In genomic region chr9:89238976-89239505, GRCm38 (mm10) we compare ENCODE assay signal across 26 mouse cellular contexts. TPM values are rescaled to one million over a fixed set of nuclear protein-coding genes. Genes with fewer than 3 reads are reported as not detected.
DNase-seq lines count a peak whose midpoint lies in the region; ATAC-seq and TF ChIP-seq lines count a peak whose summit lies in the region.
"Not testable (repeated sequence)": the region's sequence is repeated elsewhere in the genome, so short reads cannot be mapped to it uniquely, and the experiment has no call there.
"Had no signal": no experiment of that assay in that cellular context is flagged by ENCODE, and none has a peak within 500 bp of the region (broad histone marks: within the 10 kb centered on the region; RNA-seq: fewer than 3 reads in every experiment).

No protein-coding gene starts in this region.

- H3K27me3 ChIP-seq in cerebellum, adult 2 months (ENCODE audit: control insufficient read depth, insufficient read depth, low read length); heart, embryonic 15.5 days: not testable (repeated sequence)

- WGBS in cerebellum, adult 2 months: 44% methylated on average over 4 of the region's 5 CpGs
- 56% methylated on average over 5 of the region's 5 CpGs for WGBS in heart, embryonic 15.5 days

- peak; percentile 22 for DNase-seq in cerebellum, adult 11 months
- peak; percentile 37 to 41 for DNase-seq in cerebellum, adult 2 months
- DNase-seq in cerebellum, adult 9-11 months: peak; percentile 37
- peak; percentile 60 to 71 for DNase-seq in cerebellum, postnatal 25 days

- H3K4me2 ChIP-seq in heart, embryonic 15.5 days: not testable (repeated sequence)

- H3K9me3 ChIP-seq in heart, embryonic 15.5 days (replicated peaks): not testable (repeated sequence)

- not testable (repeated sequence) for H3K4me3 ChIP-seq in cerebellum, adult 2 months (replicated peaks; ENCODE audit: insufficient read depth, low read depth, low read length); heart, embryonic 15.5 days

- not testable (repeated sequence) for H3K4me1 ChIP-seq in cerebellum, adult 2 months (ENCODE audit: control insufficient read depth, insufficient read depth, low read length); heart, embryonic 15.5 days (replicated peaks)

- TF ChIP-seq CTCF in cerebellum, adult 2 months (IDR thresholded peaks at IDR 0.05; ENCODE audit: borderline replicate concordance, insufficient read depth, low read depth, low read length): not testable (repeated sequence)

- H3K27ac ChIP-seq in cerebellum, adult 2 months (ENCODE audit: insufficient read depth, low read length); heart, embryonic 15.5 days: not testable (repeated sequence)

- H3K36me3 ChIP-seq in heart, embryonic 15.5 days: not testable (repeated sequence)

- not testable (repeated sequence) for TF ChIP-seq POLR2A in cerebellum, adult 2 months (IDR thresholded peaks at IDR 0.05; ENCODE audit: borderline replicate concordance, insufficient read depth, low read length)

- H3K9ac ChIP-seq in heart, embryonic 15.5 days: not testable (repeated sequence)

- ATAC-seq in heart, embryonic 15.5 days (replicated peaks; ENCODE audit: insufficient number of reproducible peaks, insufficient read depth, low FRiP score, low read depth): 0 out of 2 replicates have a peak, but pooled peaks have one; percentile 18
- 0 out of 2 replicates have a peak, but pooled peaks have one; percentile 23 for ATAC-seq in megakaryocyte, adult 5-6 weeks (ENCODE audit: poor library complexity, severe bottlenecking)

RNA-seq across cellular contexts. Expression of gene Mthfs, which starts 28.6 kb away (rescaled TPM):
- polyA plus RNA-seq in cerebellum, adult 2 months (2012; rRNA removed): 13.6 and 16.3 TPM in 2 replicates
- polyA plus RNA-seq in heart, embryonic 15.5 days (2015; fragmentation: Nextera tagmentation; extraction: Ambion mirVana): 14.9 and 20.7 TPM in 2 replicates
- 38.1 and 42.4 TPM in 2 replicates for total RNA-seq in megakaryocyte, adult 5-6 weeks (2015)
- 19.1 and 23.7 TPM in 2 replicates for total RNA-seq in megakaryocyte, adult 5-6 weeks (2017)

RNA-seq across cellular contexts. Expression of gene Gm29094, which starts 39.9 kb away (rescaled TPM):
- polyA plus RNA-seq in cerebellum, adult 2 months (2012; rRNA removed): not detected in 2 replicates
- polyA plus RNA-seq in heart, embryonic 15.5 days (2015; fragmentation: Nextera tagmentation; extraction: Ambion mirVana): 0.58 TPM in 1 of 2 replicates, not detected in the other
- total RNA-seq in megakaryocyte, adult 5-6 weeks (2015): 2.2 TPM in 1 of 2 replicates, not detected in the other
- 3.3 TPM in 1 of 2 replicates, not detected in the other for total RNA-seq in megakaryocyte, adult 5-6 weeks (2017)
- total RNA-seq: adrenal gland, adult 18-20 months; adrenal gland, postnatal 10 days; adrenal gland, postnatal 36 days; ES-E14; gastrocnemius, adult 8-10 months; gastrocnemius, postnatal 25 days; heart, postnatal 25 days; hematopoietic stem cell, adult 5-6 weeks had no signal
- polyA plus RNA-seq: C2C12; cortical plate, adult 2 months; embryonic facial prominence, embryonic 10.5 days; embryonic facial prominence, embryonic 13.5 days; erythroblast, embryonic 14.5 days; gonadal fat pad, adult 2 months; heart, adult 2 months; heart, embryonic 10.5 days; heart, embryonic 13.5 days; hindbrain, embryonic 12.5 days; hindbrain, embryonic 15.5 days had no signal

RNA-seq across cellular contexts. Expression of gene Bcl2a1b, which starts 40.0 kb away (rescaled TPM):
- 0.69 and 0.87 TPM in 2 replicates for polyA plus RNA-seq in cerebellum, adult 2 months (2012; rRNA removed)
- polyA plus RNA-seq in heart, embryonic 15.5 days (2015; fragmentation: Nextera tagmentation; extraction: Ambion mirVana): 3.7 TPM in 2 replicates
- total RNA-seq in megakaryocyte, adult 5-6 weeks (2015): 5.4 TPM in 2 replicates
- 7.6 and 9.9 TPM in 2 replicates for total RNA-seq in megakaryocyte, adult 5-6 weeks (2017)
- total RNA-seq: gastrocnemius, adult 8-10 months; gastrocnemius, postnatal 25 days had no signal
- polyA plus RNA-seq: C2C12; forebrain, embryonic 12.5 days; heart, embryonic 10.5 days; hindbrain, embryonic 12.5 days had no signal
